Mouse (Mus musculus): ENCODE measurements around the gene Ly6g5b. TPM values are rescaled to one million over a fixed set of nuclear protein-coding genes. Genes with fewer than 3 reads are reported as not detected.

Ly6g5b gene
- polyA plus RNA-seq, 1 experiment from 2014 or later: 0.36 TPM

DNA sequence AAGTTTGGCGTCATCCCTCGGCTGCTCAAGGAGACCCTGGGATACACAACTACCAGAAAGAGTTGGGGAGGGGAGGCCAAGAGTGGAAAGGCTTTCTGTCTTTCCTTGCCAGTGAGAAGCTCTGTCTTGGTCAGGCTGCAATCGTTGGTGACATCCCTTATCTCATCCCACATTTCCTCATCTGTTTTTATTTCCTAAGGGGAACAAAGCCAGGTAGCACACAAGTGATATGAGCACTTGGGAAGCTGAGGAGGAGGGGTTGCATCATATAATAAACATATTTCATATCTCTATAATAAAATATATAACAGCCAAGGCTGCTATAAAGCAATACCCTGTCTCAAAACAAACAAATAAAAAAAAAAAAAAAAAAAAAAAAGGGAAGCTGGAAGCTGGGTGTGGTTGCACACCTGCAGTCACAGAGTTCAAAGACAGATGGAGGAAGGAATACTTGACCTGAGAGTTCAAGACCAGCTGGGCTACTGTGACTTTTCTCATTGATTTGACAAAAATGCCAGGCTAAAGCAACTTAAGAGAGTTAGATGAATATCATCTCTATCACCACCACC is 31.2 kb downstream of the Ly6g5b start:
- WGBS (ENCODE audit: insufficient replicate concordance): 57% methylated on average over 3 of the region's 3 CpGs
- Histone ChIP-seq H3K9ac (ENCODE audit: low read depth, low read length) (no peak overlapping the region), H3K36me3 (ENCODE audit: control insufficient read depth, insufficient read depth, low read length) (no peaks in the 10 kb centered on the region), H3K4me2 (no peak overlapping the region), H3K4me3 (ENCODE audit: low read depth, low read length) (no peak overlapping the region), H3K27ac (ENCODE audit: low read depth, low read length) (no peak overlapping the region), H3K4me1 (ENCODE audit: control insufficient read depth, insufficient read depth, low read length) (peaks cover 8% of the 10 kb centered on the region), H3K9me3 (replicated peaks; ENCODE audit: control insufficient read depth, low read length) (no peaks in the 10 kb centered on the region), H3K27me3 (ENCODE audit: control insufficient read depth, insufficient read depth, low read length) (no peaks in the 10 kb centered on the region)
- ATAC-seq (replicated peaks; ENCODE audit: insufficient number of reproducible peaks, low FRiP score, low TSS enrichment): no peak

DNA sequence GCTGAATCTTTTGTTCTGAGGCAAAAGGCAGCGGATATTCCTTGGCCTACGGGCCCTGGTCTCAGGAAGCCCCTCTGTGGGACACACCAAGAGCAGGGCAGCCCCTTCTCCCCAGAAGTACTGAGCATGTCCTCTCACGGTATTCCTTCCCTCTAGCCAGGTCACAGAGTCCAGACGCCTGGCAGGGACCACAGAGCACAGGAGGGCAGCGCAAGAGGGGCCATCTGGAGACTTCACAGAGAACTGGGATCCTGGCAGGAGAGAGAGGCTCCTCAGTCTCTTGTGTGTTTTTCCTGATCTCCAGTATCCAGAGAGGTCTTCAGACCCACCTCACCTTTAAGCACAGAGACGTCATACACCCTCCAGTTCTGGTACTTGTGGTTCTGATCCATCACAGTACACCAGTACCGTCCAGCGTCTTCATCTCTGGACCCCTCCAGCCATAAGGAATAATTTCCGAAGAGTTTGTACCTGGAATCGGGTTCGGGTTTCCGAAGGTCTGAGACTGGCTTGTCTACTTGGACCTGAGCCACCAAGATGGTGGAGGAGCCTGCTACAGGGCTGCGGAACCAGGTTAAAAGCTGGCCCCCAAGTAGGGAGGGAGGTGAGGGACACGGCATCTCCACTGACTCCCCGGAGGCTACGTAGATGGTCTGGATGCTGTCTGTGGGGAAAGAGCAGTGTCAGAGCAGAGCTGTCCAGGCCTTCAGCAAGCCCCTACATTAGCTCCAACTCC is 32.2 kb downstream of the Ly6g5b start:
- Histone ChIP-seq H3K36me3 (ENCODE audit: control insufficient read depth, insufficient read depth, low read length) (no peaks in the 10 kb centered on the region), H3K9ac (ENCODE audit: low read depth, low read length) (0 out of 2 replicates have a peak overlapping the region, but pooled peaks have one; percentile 16), H3K4me2 (no peak overlapping the region), H3K9me3 (replicated peaks; ENCODE audit: control insufficient read depth, low read length) (no peaks in the 10 kb centered on the region), H3K4me1 (ENCODE audit: control insufficient read depth, insufficient read depth, low read length) (peaks cover 11% of the 10 kb centered on the region), H3K27ac (ENCODE audit: low read depth, low read length) (no peak overlapping the region), H3K27me3 (ENCODE audit: control insufficient read depth, insufficient read depth, low read length) (no peaks in the 10 kb centered on the region), H3K4me3 (ENCODE audit: low read depth, low read length) (no peak overlapping the region)
- no peak for ATAC-seq (replicated peaks; ENCODE audit: insufficient number of reproducible peaks, low FRiP score, low TSS enrichment)
- 79% methylated on average over 16 of the region's 16 CpGs for WGBS (ENCODE audit: insufficient replicate concordance)

DNA sequence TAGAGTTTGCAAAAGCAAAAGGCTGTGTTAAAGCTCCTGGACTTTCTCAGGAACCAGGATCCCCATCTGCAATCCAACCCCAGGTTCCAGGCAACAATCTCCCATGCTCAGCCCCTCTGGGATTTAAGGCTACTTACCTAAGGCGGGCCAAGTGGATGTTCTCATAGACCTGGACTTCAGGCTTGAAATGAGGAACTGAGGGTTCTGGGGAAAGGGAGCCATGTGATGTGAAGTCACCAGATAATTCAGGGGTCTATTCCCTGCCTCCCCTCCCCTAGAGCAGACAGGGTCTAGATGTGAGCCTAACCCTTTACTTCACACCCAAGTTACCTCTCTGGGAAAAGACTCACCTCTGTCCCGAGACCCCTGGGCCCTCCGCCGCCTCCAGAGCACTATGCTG is 34.5 kb downstream of the Ly6g5b start:
- Histone ChIP-seq H3K36me3 (ENCODE audit: control insufficient read depth, insufficient read depth, low read length) (no peaks in the 10 kb centered on the region), H3K4me2 (no peak overlapping the region), H3K27me3 (ENCODE audit: control insufficient read depth, insufficient read depth, low read length) (no peaks in the 10 kb centered on the region), H3K27ac (ENCODE audit: low read depth, low read length) (no peak overlapping the region), H3K4me1 (ENCODE audit: control insufficient read depth, insufficient read depth, low read length) (peaks cover 19% of the 10 kb centered on the region), H3K9me3 (replicated peaks; ENCODE audit: control insufficient read depth, low read length) (no peaks in the 10 kb centered on the region), H3K9ac (ENCODE audit: low read depth, low read length) (no peak overlapping the region), H3K4me3 (ENCODE audit: low read depth, low read length) (no peak overlapping the region)
- ATAC-seq (replicated peaks; ENCODE audit: insufficient number of reproducible peaks, low FRiP score, low TSS enrichment): no peak
- WGBS (ENCODE audit: insufficient replicate concordance): 88% methylated on average over 4 of the region's 4 CpGs

DNA sequence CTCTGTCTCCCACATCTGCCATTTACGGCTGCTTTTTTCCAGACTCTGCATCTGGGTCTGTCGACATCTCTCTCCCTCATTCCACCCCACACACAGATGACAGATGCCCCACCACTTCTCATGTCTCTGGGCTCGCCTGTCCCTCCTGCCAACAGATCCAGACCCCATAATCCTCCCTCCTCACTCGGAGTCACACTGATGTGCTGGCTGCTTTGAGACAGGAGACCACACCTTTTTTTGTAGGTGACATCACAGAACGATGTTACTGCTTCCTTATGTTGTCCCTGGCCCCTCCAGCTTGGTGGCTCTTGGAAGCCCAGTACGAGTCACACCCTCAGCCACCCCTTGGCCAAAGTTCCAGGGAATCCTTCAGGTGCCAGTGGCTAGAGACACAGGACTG is 35.0 kb downstream of the Ly6g5b start:
- peak overlapping the region; percentile 17; the same call in 1 of the 2 replicates for H3K9ac ChIP-seq (ENCODE audit: low read depth, low read length)
- H3K36me3 ChIP-seq (ENCODE audit: control insufficient read depth, insufficient read depth, low read length): no peaks in the 10 kb centered on the region
- peaks cover 19% of the 10 kb centered on the region for H3K4me1 ChIP-seq (ENCODE audit: control insufficient read depth, insufficient read depth, low read length)
- no peak for ATAC-seq (replicated peaks; ENCODE audit: insufficient number of reproducible peaks, low FRiP score, low TSS enrichment)
- 0 out of 2 replicates have a peak overlapping the region, but pooled peaks have one; percentile 15 for H3K27ac ChIP-seq (ENCODE audit: low read depth, low read length)
- H3K27me3 ChIP-seq (ENCODE audit: control insufficient read depth, insufficient read depth, low read length): no peaks in the 10 kb centered on the region
- H3K9me3 ChIP-seq (replicated peaks; ENCODE audit: control insufficient read depth, low read length): no peaks in the 10 kb centered on the region
- H3K4me2 ChIP-seq: peak overlapping the region; percentile 55
- H3K4me3 ChIP-seq (ENCODE audit: low read depth, low read length): no peak overlapping the region
- WGBS (ENCODE audit: insufficient replicate concordance): 34% methylated on average over 6 of the region's 6 CpGs

DNA sequence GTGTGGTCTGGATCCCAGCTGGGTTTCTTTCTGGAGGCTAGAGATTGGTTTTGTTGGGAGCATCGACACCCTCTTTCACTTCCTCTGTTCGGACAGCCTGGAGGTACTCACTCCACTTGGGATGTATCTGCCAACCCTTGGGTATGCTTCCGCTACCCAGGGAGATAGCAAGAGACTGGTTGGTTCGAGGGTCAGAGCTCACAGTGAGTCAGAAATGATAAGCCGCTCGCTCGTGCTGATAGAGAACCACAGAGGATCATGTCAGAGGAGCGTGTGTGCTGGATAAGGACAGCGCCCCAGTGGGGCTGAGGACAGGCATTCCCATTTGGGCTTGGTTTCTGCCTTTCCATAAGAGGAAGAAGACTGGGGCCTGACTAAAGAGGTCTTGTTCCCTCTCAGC is 35.5 kb downstream of the Ly6g5b start:
- Histone ChIP-seq H3K27ac (ENCODE audit: low read depth, low read length) (0 out of 2 replicates have a peak overlapping the region, but pooled peaks have one; percentile 15), H3K9me3 (replicated peaks; ENCODE audit: control insufficient read depth, low read length) (no peaks in the 10 kb centered on the region), H3K4me1 (ENCODE audit: control insufficient read depth, insufficient read depth, low read length) (peaks cover 19% of the 10 kb centered on the region), H3K4me3 (ENCODE audit: low read depth, low read length) (0 out of 2 replicates have a peak overlapping the region, but pooled peaks have one; percentile 12), H3K9ac (ENCODE audit: low read depth, low read length) (peak overlapping the region; percentile 17; the same call in 1 of the 2 replicates), H3K36me3 (ENCODE audit: control insufficient read depth, insufficient read depth, low read length) (no peaks in the 10 kb centered on the region), H3K27me3 (ENCODE audit: control insufficient read depth, insufficient read depth, low read length) (no peaks in the 10 kb centered on the region), H3K4me2 (peak overlapping the region; percentile 55)
- ATAC-seq (replicated peaks; ENCODE audit: insufficient number of reproducible peaks, low FRiP score, low TSS enrichment): 0 out of 2 replicates have a peak, but pooled peaks have one; percentile 40
- WGBS (ENCODE audit: insufficient replicate concordance): 10% methylated on average over 9 of the region's 9 CpGs

DNA sequence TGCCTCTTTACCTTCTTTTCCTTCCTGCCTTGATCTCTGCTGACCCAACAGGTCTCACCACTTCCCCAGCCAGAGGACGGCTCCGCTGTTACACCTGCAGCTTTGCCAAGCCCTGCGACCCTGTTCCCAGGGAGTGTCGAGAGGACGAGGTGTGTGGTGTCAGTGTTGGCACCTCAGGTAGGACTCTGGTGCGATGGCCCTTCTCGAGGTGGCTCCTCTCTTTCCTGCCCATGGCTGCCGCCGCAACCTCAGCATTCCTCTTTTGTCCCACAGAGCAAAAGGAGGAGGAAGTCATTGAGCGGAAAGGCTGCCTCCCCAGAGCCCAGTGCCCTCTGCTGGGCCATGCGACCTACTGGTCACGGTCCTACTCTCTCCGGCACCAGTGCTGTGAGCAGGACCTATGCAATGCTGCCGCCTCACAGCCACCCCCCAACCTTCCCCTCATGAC is 37.4 kb downstream of the Ly6g5b start, which contains the start of gene Ly6g6d:
Gene Ly6g6d (minus strand): TSS at position 280 of the 448 bp plus-strand sequence.
- 16% methylated on average over 14 of the region's 14 CpGs for WGBS (ENCODE audit: insufficient replicate concordance)
- no peaks in the 10 kb centered on the region for H3K36me3 ChIP-seq (ENCODE audit: control insufficient read depth, insufficient read depth, low read length)
- H3K9me3 ChIP-seq (replicated peaks; ENCODE audit: control insufficient read depth, low read length): no peaks in the 10 kb centered on the region
- ATAC-seq (replicated peaks; ENCODE audit: insufficient number of reproducible peaks, low FRiP score, low TSS enrichment): 0 out of 2 replicates have a peak, but pooled peaks have one; percentile 31
- peak within 1 kb of the TSS; percentile 67 for H3K4me2 ChIP-seq
- H3K27me3 ChIP-seq (ENCODE audit: control insufficient read depth, insufficient read depth, low read length): no peaks in the 10 kb centered on the region
- H3K4me1 ChIP-seq (ENCODE audit: control insufficient read depth, insufficient read depth, low read length): peaks cover 19% of the 10 kb centered on the region
- peak within 1 kb of the TSS; percentile 32 for H3K4me3 ChIP-seq (ENCODE audit: low read depth, low read length)
- peak within 1 kb of the TSS; percentile 35; the same call in 1 of the 2 replicates for H3K27ac ChIP-seq (ENCODE audit: low read depth, low read length)
- peak within 1 kb of the TSS; percentile 72 for H3K9ac ChIP-seq (ENCODE audit: low read depth, low read length)

DNA sequence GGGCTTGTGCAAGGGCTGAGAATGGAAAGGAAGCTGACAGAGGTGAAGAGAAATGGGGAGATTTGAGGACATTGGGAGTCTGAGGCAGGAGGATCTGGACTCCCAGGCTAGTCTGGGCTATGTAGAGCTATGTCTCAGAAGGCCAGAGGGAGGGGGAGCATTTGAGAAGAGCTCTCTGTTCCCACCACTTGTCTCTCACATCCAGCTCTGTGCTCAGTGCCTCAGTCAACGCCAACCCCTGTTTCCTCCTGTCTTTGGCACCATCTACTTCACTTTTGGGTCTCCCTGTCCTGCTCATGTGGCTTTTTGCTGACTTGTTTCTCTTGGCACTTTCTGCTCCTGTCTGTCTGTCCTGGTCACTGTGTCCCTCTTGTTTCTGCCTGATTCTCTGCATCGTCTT is 37.9 kb downstream of the Ly6g5b start:
- 43% methylated on average over 2 of the region's 2 CpGs for WGBS (ENCODE audit: insufficient replicate concordance)
- Histone ChIP-seq H3K4me2 (peak overlapping the region; percentile 67), H3K9ac (ENCODE audit: low read depth, low read length) (peak overlapping the region; percentile 72), H3K4me1 (ENCODE audit: control insufficient read depth, insufficient read depth, low read length) (peaks cover 19% of the 10 kb centered on the region), H3K36me3 (ENCODE audit: control insufficient read depth, insufficient read depth, low read length) (no peaks in the 10 kb centered on the region), H3K4me3 (ENCODE audit: low read depth, low read length) (no peak overlapping the region; the same call in 1 of the 2 replicates), H3K27me3 (ENCODE audit: control insufficient read depth, insufficient read depth, low read length) (no peaks in the 10 kb centered on the region), H3K9me3 (replicated peaks; ENCODE audit: control insufficient read depth, low read length) (no peaks in the 10 kb centered on the region), H3K27ac (ENCODE audit: low read depth, low read length) (peak overlapping the region; percentile 35; the same call in 1 of the 2 replicates)
- ATAC-seq (replicated peaks; ENCODE audit: insufficient number of reproducible peaks, low FRiP score, low TSS enrichment): no peak

DNA sequence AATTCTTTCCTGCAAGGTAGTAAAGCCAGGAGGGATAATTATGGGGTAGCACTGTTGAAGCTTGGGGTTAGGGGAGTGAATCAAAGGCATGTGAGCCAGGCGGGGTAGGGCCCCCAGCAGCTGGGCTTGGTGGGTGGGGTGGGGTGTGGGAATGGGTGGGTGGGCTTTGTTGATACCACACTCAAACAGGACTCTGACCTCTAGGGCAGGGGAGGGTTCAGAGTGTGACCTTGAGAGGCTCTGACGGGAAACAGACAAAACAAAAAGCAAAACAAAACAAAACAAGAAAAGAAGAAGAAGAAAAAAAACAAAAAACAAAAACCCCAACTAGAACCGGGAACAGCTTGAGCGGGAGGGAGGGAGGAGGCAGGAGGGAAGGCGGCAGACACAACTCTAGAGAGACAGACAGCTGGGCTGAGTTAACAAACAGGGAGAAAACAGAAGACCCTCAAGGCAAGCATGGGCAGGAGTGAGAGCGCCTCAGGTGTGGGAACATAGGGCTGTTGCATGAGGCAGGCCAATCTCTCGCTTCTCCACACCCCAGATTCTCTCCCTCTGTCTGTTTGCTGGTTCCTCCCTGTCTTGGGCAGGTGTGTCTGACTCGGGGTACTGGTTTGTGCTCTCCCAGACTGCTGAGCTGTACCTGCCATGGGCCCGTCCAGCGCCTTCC is 38.6 kb downstream of the Ly6g5b start, which contains the start of gene Ly6g6e:
Gene Ly6g6e (plus strand): TSS at position 396 of the 670 bp plus-strand sequence.
- Histone ChIP-seq H3K27me3 (ENCODE audit: control insufficient read depth, insufficient read depth, low read length) (no peaks in the 10 kb centered on the region), H3K4me2 (peak within 1 kb of the TSS; percentile 67), H3K9ac (ENCODE audit: low read depth, low read length) (peak within 1 kb of the TSS; percentile 72), H3K4me3 (ENCODE audit: low read depth, low read length) (peak within 1 kb of the TSS; percentile 32), H3K4me1 (ENCODE audit: control insufficient read depth, insufficient read depth, low read length) (peaks cover 19% of the 10 kb centered on the region), H3K9me3 (replicated peaks; ENCODE audit: control insufficient read depth, low read length) (no peaks in the 10 kb centered on the region), H3K27ac (ENCODE audit: low read depth, low read length) (peak within 1 kb of the TSS; percentile 35; the same call in 1 of the 2 replicates), H3K36me3 (ENCODE audit: control insufficient read depth, insufficient read depth, low read length) (no peaks in the 10 kb centered on the region)
- no peak for ATAC-seq (replicated peaks; ENCODE audit: insufficient number of reproducible peaks, low FRiP score, low TSS enrichment)
- WGBS (ENCODE audit: insufficient replicate concordance): 30% methylated on average over 10 of the region's 10 CpGs

Data from heart, embryonic 11.5 days (tissue).